Mouse (Mus musculus) liver, adult 2 months (tissue): ENCODE measurements around the gene Nefh.

Experiments
- CTCF ChIP-seq: fragments of 200-500 bp; IDR thresholded peaks from 2 replicates; pipeline ENCODE4 v1.5.1; 2011; ENCODE audit warnings: low read depth, low read length, control low read depth
- POLR2A ChIP-seq: fragments of 200-500 bp; IDR thresholded peaks from 2 replicates; pipeline ENCODE4 v1.6.1; 2011; ENCODE audit warnings: low read length, control low read depth; ENCODE audit not compliant: insufficient read depth; ENCODE audit errors: extremely low read depth

DNA sequence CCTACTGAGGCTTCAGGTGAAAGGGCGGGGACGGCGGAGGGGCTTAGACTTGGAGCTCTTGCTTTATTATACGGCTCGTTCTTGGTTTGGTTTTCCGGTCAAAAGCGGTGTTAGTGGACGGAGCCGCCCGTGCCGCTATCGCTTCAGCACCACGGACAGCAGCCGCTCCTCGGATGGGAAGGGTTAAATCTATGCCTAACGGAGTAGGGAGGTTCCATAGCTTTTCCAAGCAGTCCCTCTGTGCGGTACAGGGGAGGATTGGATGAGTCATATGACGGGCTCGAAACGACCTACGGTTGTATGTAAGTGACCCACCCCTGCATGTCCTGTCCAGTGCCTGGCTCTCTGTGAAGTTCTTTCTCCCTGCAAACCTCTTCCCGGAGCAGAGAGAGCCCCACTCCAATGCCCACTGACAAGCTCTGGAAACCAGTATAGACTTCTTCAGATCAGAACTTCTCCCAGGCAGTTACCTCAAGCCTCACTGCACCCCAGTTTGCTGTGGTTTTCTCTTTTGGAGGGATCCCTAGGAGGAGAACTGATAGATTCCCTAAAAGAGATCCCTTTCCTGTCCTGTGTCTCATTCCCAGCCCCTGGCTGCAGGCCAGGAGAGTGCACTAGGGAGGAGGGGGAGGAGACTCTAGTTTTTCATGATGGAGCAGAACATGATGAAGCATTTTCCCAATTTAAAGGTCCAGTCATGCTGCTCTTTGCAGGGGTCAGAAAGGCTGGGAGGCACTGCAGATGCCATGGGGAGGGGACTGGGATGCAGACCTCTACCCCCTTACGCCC, 1.6 kb upstream of the Nefh start:
- TF ChIP-seq CTCF (no peak), POLR2A (no peak)
